Mouse (Mus musculus) lung, postnatal 10 days (tissue): ENCODE results near the gene Rasgrp4.
A peak's percentile ranks its signal among the peaks of the same experiment; 100 is the strongest.
"Not testable (repeated sequence)": the region's sequence is repeated elsewhere in the genome, so short reads cannot be mapped to it uniquely, and the experiment has no call there.

Experiments
- DNase-seq: peaks from one replicate; pipeline ENCODE4 v3.0.0; 2021

Rasgrp4 gene

GRCm38 (mm10) chr7:29180077-29180853 lies 45.6 kb downstream of the Rasgrp4 start, which contains the start of gene Psmd8:
Gene Psmd8, minus strand, starts transcription at chr7:29180701.
- DNase-seq: peak; percentile 98

GRCm38 (mm10) chr7:29180854-29181236 lies 46.2 kb downstream of the Rasgrp4 start:
- no peak for DNase-seq

GRCm38 (mm10) chr7:29181323-29181722 lies 46.7 kb downstream of the Rasgrp4 start:
- DNase-seq: not testable (repeated sequence)

- not testable (repeated sequence) for DNase-seq
Measured at GRCm38 (mm10) chr7:29194230-29194629, 59.6 kb downstream of the Rasgrp4 start.

GRCm38 (mm10) chr7:29202577-29202976 lies 67.9 kb downstream of the Rasgrp4 start:
- no peak for DNase-seq
